Mouse (Mus musculus): ENCODE measurements around the gene Edem2.

The Edem2 gene

GRCm38 (mm10) chr2:155683821-155684220 lies 45.5 kb downstream of the Edem2 start:
- no peak for DNase-seq

- DNase-seq = no peak
Measured at GRCm38 (mm10) chr2:155683137-155683536, 46.1 kb downstream of the Edem2 start.

- DNase-seq = no peak
Measured at GRCm38 (mm10) chr2:155681874-155682273, 47.4 kb downstream of the Edem2 start.

GRCm38 (mm10) chr2:155681194-155681593 lies 48.1 kb downstream of the Edem2 start:
- DNase-seq = no peak

GRCm38 (mm10) chr2:155680591-155680990 lies 48.7 kb downstream of the Edem2 start:
- DNase-seq = no peak

GRCm38 (mm10) chr2:155679586-155680110 lies 49.6 kb downstream of the Edem2 start:
- no peak for DNase-seq

- DNase-seq = no peak
Measured at GRCm38 (mm10) chr2:155675118-155675517, 54.2 kb downstream of the Edem2 start.

- DNase-seq = peak; percentile 45 to 65
Measured at GRCm38 (mm10) chr2:155673546-155673945, 55.7 kb downstream of the Edem2 start.

- DNase-seq = no peak
Measured at GRCm38 (mm10) chr2:155671236-155671635, 58.0 kb downstream of the Edem2 start.

- DNase-seq = peak in 1 of 2 experiments; percentile 45
Measured at GRCm38 (mm10) chr2:155668461-155668860, 60.8 kb downstream of the Edem2 start.

GRCm38 (mm10) chr2:155667881-155668280 lies 61.4 kb downstream of the Edem2 start:
- no peak for DNase-seq

- no peak for DNase-seq
Measured at GRCm38 (mm10) chr2:155663910-155664460, 65.3 kb downstream of the Edem2 start.

GRCm38 (mm10) chr2:155663097-155663496 lies 66.2 kb downstream of the Edem2 start:
- DNase-seq = peak in 1 of 2 experiments; percentile 33

GRCm38 (mm10) chr2:155662390-155662789 lies 66.9 kb downstream of the Edem2 start:
- DNase-seq = no peak

- no peak for DNase-seq
Measured at GRCm38 (mm10) chr2:155655759-155656372, 73.4 kb downstream of the Edem2 start.

GRCm38 (mm10) chr2:155652618-155653017 lies 76.7 kb downstream of the Edem2 start:
- no peak for DNase-seq
